Mouse (Mus musculus): ENCODE data around the gene Alkbh5. TPM values are rescaled to one million over a fixed set of nuclear protein-coding genes. Genes with fewer than 3 reads are reported as not detected.
"Not testable (repeated sequence)": the region's sequence is repeated elsewhere in the genome, so short reads cannot be mapped to it uniquely, and the experiment has no call there.

The Alkbh5 gene
- polyA plus RNA-seq, 1 experiment from 2014 or later: 34.5 TPM

GRCm38 (mm10) chr11:60540002-60540610 is 3.9 kb downstream of the Alkbh5 start:
- H3K27ac ChIP-seq (ENCODE audit: low read length): no peak overlapping the region

GRCm38 (mm10) chr11:60540761-60541160 is 4.6 kb downstream of the Alkbh5 start:
- Histone ChIP-seq H3K4me2 (replicated peaks; ENCODE audit: low read depth, low read length) (peak overlapping the region; percentile 76), H3K36me3 (ENCODE audit: insufficient read depth, low read length) (peaks cover 8% of the 10 kb centered on the region), H3K4me1 (ENCODE audit: insufficient read depth, low read length) (peaks cover 59% of the 10 kb centered on the region), H3K9me3 (ENCODE audit: low read length) (no peaks in the 10 kb centered on the region), H3K9ac (replicated peaks; ENCODE audit: low read length) (peak overlapping the region; percentile 55), H3K4me3 (ENCODE audit: low read length) (peak overlapping the region; percentile 46), H3K27ac (ENCODE audit: low read length) (no peak overlapping the region), H3K27me3 (ENCODE audit: insufficient read depth, low read length) (no peaks in the 10 kb centered on the region)
- WGBS: 33% methylated on average over 2 of the region's 2 CpGs
- ATAC-seq (ENCODE audit: low FRiP score, low TSS enrichment): no peak

More at GRCm38 (mm10) chr11:60540002-60540610, 3.9 kb downstream of the Alkbh5 start:
- Histone ChIP-seq H3K4me3 (ENCODE audit: low read length) (peak overlapping the region; percentile 46), H3K36me3 (ENCODE audit: insufficient read depth, low read length) (peaks cover 8% of the 10 kb centered on the region), H3K9ac (replicated peaks; ENCODE audit: low read length) (peak overlapping the region; percentile 55), H3K27me3 (ENCODE audit: insufficient read depth, low read length) (no peaks in the 10 kb centered on the region), H3K4me1 (ENCODE audit: insufficient read depth, low read length) (peaks cover 56% of the 10 kb centered on the region), H3K9me3 (ENCODE audit: low read length) (no peaks in the 10 kb centered on the region), H3K4me2 (replicated peaks; ENCODE audit: low read depth, low read length) (peak overlapping the region; percentile 76)
- no peak for ATAC-seq (ENCODE audit: low FRiP score, low TSS enrichment)
- 7% methylated on average over 4 of the region's 4 CpGs for WGBS

DNA sequence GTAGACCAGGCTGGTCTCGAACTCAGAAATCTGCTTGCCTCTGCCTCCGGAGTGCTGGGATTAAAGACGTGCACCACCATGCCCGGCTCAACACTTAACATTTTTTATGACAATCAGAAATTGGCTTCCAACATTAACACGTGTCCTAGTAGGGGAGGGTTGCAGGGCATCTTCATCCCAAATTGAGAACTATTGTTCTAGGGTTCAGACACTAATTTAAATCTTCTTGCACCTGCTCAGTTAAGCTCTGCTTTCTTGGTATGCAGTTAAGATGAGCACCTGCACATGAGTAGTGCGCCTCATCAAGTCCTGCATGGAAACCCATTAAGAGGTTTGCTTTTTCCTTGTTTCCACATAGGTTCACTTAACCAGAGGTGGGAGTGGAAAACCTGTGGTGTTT is 5.7 kb downstream of the Alkbh5 start:
- no peak overlapping the region for H3K27ac ChIP-seq (ENCODE audit: low read length)
- H3K9me3 ChIP-seq (ENCODE audit: low read length): no peaks in the 10 kb centered on the region
- 87% methylated on average over 6 of the region's 6 CpGs for WGBS
- ATAC-seq (ENCODE audit: low FRiP score, low TSS enrichment): no peak
- peaks cover 8% of the 10 kb centered on the region for H3K36me3 ChIP-seq (ENCODE audit: insufficient read depth, low read length)
- H3K9ac ChIP-seq (replicated peaks; ENCODE audit: low read length): no peak overlapping the region
- no peak overlapping the region for H3K4me2 ChIP-seq (replicated peaks; ENCODE audit: low read depth, low read length)
- H3K4me1 ChIP-seq (ENCODE audit: insufficient read depth, low read length): peaks cover 51% of the 10 kb centered on the region
- H3K4me3 ChIP-seq (ENCODE audit: low read length): no peak overlapping the region
- H3K27me3 ChIP-seq (ENCODE audit: insufficient read depth, low read length): no peaks in the 10 kb centered on the region

DNA sequence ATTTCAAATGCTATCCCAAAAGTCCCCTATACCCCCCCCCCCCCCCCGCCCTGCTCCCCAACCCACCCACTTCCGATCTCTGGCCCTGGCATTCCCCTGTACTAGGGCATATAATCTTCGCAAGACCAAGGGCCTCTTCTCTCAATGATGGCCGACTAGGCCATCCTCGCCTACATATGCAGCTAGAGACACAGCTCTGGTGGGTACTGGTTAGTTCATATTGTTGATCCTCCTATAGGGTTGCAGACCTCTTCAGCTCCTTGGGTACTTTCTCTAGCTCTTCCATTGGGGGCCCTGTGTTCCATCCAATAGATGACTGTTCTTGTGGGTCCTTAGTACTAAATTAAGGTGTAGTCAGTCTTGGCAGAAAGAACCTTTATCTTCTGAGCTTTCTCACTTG is 7.0 kb downstream of the Alkbh5 start:
- H3K36me3 ChIP-seq (ENCODE audit: insufficient read depth, low read length): peaks cover 20% of the 10 kb centered on the region
- not testable (repeated sequence) for H3K27me3 ChIP-seq (ENCODE audit: insufficient read depth, low read length); H3K9ac ChIP-seq (replicated peaks; ENCODE audit: low read length); H3K4me3 ChIP-seq (ENCODE audit: low read length); H3K9me3 ChIP-seq (ENCODE audit: low read length); ATAC-seq (ENCODE audit: low FRiP score, low TSS enrichment); H3K27ac ChIP-seq (ENCODE audit: low read length); H3K4me2 ChIP-seq (replicated peaks; ENCODE audit: low read depth, low read length)
- H3K4me1 ChIP-seq (ENCODE audit: insufficient read depth, low read length): peaks cover 51% of the 10 kb centered on the region
- WGBS: 88% methylated on average over 5 of the region's 5 CpGs

- H3K4me1 ChIP-seq (ENCODE audit: insufficient read depth, low read length): peaks cover 45% of the 10 kb centered on the region
- H3K36me3 ChIP-seq (ENCODE audit: insufficient read depth, low read length): peaks cover 37% of the 10 kb centered on the region
- 39% methylated on average over 4 of the region's 4 CpGs for WGBS
- H3K9me3 ChIP-seq (ENCODE audit: low read length): no peaks in the 10 kb centered on the region
- no peak overlapping the region for H3K4me2 ChIP-seq (replicated peaks; ENCODE audit: low read depth, low read length)
- ATAC-seq (ENCODE audit: low FRiP score, low TSS enrichment): no peak
- H3K27ac ChIP-seq (ENCODE audit: low read length): no peak overlapping the region
- no peak overlapping the region for H3K4me3 ChIP-seq (ENCODE audit: low read length)
- no peaks in the 10 kb centered on the region for H3K27me3 ChIP-seq (ENCODE audit: insufficient read depth, low read length)
- no peak overlapping the region for H3K9ac ChIP-seq (replicated peaks; ENCODE audit: low read length)
Measured at GRCm38 (mm10) chr11:60545433-60545832, 9.3 kb downstream of the Alkbh5 start.

GRCm38 (mm10) chr11:60548112-60548511 is 11.9 kb downstream of the Alkbh5 start:
- Histone ChIP-seq H3K4me2 (replicated peaks; ENCODE audit: low read depth, low read length) (no peak overlapping the region), H3K4me3 (ENCODE audit: low read length) (no peak overlapping the region), H3K9me3 (ENCODE audit: low read length) (no peaks in the 10 kb centered on the region), H3K9ac (replicated peaks; ENCODE audit: low read length) (no peak overlapping the region), H3K4me1 (ENCODE audit: insufficient read depth, low read length) (peaks cover 23% of the 10 kb centered on the region), H3K36me3 (ENCODE audit: insufficient read depth, low read length) (peaks cover 50% of the 10 kb centered on the region), H3K27ac (ENCODE audit: low read length) (no peak overlapping the region), H3K27me3 (ENCODE audit: insufficient read depth, low read length) (no peaks in the 10 kb centered on the region)
- no peak for ATAC-seq (ENCODE audit: low FRiP score, low TSS enrichment)
- 90% methylated on average over 3 of the region's 3 CpGs for WGBS

DNA sequence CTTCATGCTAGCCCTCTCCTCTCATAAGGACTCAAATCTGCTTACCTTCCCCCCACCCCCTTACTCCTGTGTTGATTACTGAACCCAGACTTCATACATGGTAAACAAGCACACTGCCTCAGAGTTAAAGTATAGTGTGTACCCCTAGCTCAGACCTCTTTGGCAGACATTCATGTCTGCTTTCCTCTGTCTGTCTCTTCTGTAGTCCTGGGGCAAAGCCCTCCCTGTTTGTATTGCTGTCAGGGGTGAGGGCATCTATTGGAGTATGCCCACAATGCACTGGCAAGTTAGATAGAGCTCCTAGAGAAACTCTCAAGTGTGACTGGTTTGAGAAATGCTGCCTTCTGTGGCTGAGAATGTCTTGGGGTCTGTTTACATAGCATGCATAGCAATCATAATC is 16.9 kb downstream of the Alkbh5 start:
- no peak overlapping the region for H3K27ac ChIP-seq (ENCODE audit: low read length)
- no peak overlapping the region for H3K9ac ChIP-seq (replicated peaks; ENCODE audit: low read length)
- no peak for ATAC-seq (ENCODE audit: low FRiP score, low TSS enrichment)
- no peaks in the 10 kb centered on the region for H3K9me3 ChIP-seq (ENCODE audit: low read length)
- H3K27me3 ChIP-seq (ENCODE audit: insufficient read depth, low read length): no peaks in the 10 kb centered on the region
- H3K36me3 ChIP-seq (ENCODE audit: insufficient read depth, low read length): peaks cover 82% of the 10 kb centered on the region
- H3K4me3 ChIP-seq (ENCODE audit: low read length): no peak overlapping the region
- H3K4me1 ChIP-seq (ENCODE audit: insufficient read depth, low read length): no peaks in the 10 kb centered on the region
- H3K4me2 ChIP-seq (replicated peaks; ENCODE audit: low read depth, low read length): no peak overlapping the region

GRCm38 (mm10) chr11:60557675-60558074 is 21.5 kb downstream of the Alkbh5 start:
- ATAC-seq (ENCODE audit: low FRiP score, low TSS enrichment): no peak
- Histone ChIP-seq H3K27me3 (ENCODE audit: insufficient read depth, low read length) (no peaks in the 10 kb centered on the region), H3K9me3 (ENCODE audit: low read length) (no peaks in the 10 kb centered on the region), H3K36me3 (ENCODE audit: insufficient read depth, low read length) (peaks cover 50% of the 10 kb centered on the region), H3K9ac (replicated peaks; ENCODE audit: low read length) (no peak overlapping the region), H3K27ac (ENCODE audit: low read length) (no peak overlapping the region), H3K4me1 (ENCODE audit: insufficient read depth, low read length) (no peaks in the 10 kb centered on the region), H3K4me2 (replicated peaks; ENCODE audit: low read depth, low read length) (no peak overlapping the region), H3K4me3 (ENCODE audit: low read length) (no peak overlapping the region)
- WGBS: 91% methylated on average over 3 of the region's 3 CpGs

DNA sequence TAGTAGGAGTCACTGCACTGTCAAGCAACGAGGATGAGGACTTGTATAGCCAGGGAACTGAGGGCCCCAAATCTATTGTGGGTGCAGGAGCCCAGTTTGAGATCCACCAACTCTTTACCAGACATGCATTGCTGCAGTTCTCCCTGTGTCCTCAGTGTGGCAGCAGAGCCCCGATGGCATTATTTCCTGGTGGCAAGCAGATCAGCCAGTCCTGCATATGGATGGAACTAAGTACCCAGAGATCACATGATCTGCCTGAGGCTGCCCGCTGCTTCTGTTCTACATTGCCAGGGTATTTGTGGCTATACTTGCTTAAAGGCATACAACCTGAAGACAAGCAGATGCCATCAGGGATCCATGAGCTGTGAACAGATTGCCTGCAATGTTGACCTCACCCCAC is 23.2 kb downstream of the Alkbh5 start:
- WGBS: 16% methylated on average over 3 of the region's 3 CpGs
- H3K27me3 ChIP-seq (ENCODE audit: insufficient read depth, low read length): no peaks in the 10 kb centered on the region
- no peak overlapping the region for H3K9ac ChIP-seq (replicated peaks; ENCODE audit: low read length)
- H3K4me1 ChIP-seq (ENCODE audit: insufficient read depth, low read length): no peaks in the 10 kb centered on the region
- no peak overlapping the region for H3K27ac ChIP-seq (ENCODE audit: low read length)
- H3K9me3 ChIP-seq (ENCODE audit: low read length): no peaks in the 10 kb centered on the region
- H3K4me3 ChIP-seq (ENCODE audit: low read length): no peak overlapping the region
- no peak overlapping the region for H3K4me2 ChIP-seq (replicated peaks; ENCODE audit: low read depth, low read length)
- ATAC-seq (ENCODE audit: low FRiP score, low TSS enrichment): 0 out of 2 replicates have a peak, but pooled peaks have one; percentile 39
- peaks cover 33% of the 10 kb centered on the region for H3K36me3 ChIP-seq (ENCODE audit: insufficient read depth, low read length)

- not testable (repeated sequence) for H3K4me2 ChIP-seq (replicated peaks; ENCODE audit: low read depth, low read length); ATAC-seq (ENCODE audit: low FRiP score, low TSS enrichment); H3K27ac ChIP-seq (ENCODE audit: low read length); H3K9ac ChIP-seq (replicated peaks; ENCODE audit: low read length); H3K4me3 ChIP-seq (ENCODE audit: low read length); H3K9me3 ChIP-seq (ENCODE audit: low read length); H3K4me1 ChIP-seq (ENCODE audit: insufficient read depth, low read length); H3K27me3 ChIP-seq (ENCODE audit: insufficient read depth, low read length); H3K36me3 ChIP-seq (ENCODE audit: insufficient read depth, low read length)
- whole genome bisulfite sequencing: 88% methylated on average over 9 of the region's 12 CpGs
Measured at GRCm38 (mm10) chr11:60574006-60574405, 37.8 kb downstream of the Alkbh5 start.

Data from kidney, embryonic 16.5 days (tissue).